Mouse (Mus musculus) kidney, adult 11 months (tissue): ENCODE measurements at regions not wholly inside any gene's neighbourhood (a gene's known extent, or its start where the extent isn't known, plus 50 kb on each side); places are given as distances from the start of the nearest gene placed in this dataset.

ENCODE experiments used
- DNase-seq: peaks from one replicate; pipeline ENCODE4 v3.0.0; 2022

DNA sequence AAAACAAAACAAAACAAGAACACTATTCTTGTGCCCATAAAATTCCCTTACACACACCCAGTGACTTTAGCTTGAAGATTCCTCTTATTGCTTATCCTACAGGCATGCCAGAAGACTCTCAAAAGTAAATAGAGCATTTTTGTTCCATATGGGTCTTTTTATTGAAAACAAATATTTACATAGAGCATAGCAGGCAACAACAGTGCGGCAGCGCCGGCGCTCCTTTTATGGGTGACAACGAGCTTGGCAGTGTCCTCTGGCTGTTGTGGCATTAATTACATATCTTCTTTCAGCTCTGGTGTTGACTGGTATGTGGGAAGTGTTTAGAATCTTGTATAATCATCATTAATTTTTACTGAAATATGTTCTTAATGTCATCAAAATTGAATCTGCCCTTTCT is 242.2 kb upstream of the Fbxl7 start:
- no peak for DNase-seq

DNA sequence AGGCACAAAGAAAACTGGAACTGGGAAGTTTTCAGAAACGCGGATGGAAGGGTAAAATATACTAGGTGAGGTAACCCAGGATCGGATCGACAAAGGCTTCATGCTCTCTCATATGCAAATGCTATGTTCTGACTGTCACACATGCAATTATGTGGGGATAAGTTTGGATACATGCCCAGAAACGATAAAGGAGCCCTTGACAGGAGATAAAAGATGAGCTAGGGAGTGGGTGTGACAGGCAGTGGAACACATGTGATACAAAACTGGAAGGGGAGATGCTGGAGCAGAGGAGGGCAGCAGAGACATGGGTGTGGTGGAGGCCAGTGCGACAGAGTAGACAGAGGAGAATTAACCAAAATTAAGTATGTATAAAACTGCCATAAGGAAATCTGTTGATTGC is 250.5 kb upstream of the Fbxl7 start:
- DNase-seq = no peak

DNA sequence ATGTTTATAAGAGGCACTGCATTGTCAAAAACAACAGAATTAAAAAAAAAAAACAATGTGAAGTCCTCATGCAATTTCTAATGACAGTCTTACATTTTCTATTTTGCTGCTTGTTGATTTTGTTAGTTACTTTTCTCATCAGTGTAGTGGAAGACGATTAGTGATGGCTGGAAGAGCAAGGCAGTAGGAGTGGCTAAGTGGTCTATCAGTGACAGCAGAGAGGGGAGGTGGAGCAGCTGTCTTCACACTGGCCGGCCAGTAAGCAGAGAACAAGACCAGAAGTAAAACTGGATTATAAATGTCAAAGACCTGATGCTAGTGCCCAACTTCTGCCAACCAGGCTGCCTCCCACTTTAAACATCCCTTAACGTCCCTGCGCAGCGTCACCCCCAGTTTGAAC is 265.6 kb upstream of the Fbxl7 start:
- no peak for DNase-seq

DNA sequence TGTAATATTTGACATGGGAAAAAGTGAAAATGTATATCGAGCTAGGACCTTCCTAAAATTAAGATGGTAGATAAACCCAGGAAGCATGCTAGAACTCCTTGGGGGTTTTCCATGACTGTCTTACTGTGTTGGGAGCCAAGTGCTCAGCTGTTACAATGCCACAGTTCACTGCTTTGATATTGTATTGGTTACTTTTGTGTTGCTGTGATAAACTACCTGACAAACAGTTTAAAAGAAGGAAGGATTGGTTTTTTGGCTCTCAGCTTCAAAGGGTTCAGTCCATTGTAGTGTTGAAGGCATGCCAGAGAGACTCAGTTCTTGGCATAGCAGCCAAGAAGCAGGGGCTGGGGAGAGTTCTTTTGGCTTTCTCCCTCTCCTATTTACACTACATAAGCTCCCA is 272.1 kb upstream of the Fbxl7 start:
- no peak for DNase-seq

DNA sequence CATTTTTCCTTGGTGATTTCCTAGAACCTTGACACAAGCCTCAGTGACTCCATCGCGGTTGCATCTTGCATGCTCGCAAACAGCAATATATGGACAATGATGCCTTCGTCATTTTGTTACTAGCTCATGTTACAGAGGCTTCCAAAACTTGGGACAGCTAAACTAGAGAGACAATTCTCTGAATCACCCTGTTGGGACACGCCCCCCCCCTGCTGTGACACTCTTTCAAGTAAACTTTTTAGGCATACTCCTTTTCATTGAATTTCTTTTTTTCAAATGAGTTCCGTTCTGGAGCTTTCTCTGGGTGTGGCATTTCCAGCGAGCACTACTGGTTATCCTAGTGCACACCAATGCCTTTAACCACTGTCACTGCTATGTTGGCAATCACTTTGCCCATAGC is 274.5 kb upstream of the Fbxl7 start:
- DNase-seq = no peak

DNA sequence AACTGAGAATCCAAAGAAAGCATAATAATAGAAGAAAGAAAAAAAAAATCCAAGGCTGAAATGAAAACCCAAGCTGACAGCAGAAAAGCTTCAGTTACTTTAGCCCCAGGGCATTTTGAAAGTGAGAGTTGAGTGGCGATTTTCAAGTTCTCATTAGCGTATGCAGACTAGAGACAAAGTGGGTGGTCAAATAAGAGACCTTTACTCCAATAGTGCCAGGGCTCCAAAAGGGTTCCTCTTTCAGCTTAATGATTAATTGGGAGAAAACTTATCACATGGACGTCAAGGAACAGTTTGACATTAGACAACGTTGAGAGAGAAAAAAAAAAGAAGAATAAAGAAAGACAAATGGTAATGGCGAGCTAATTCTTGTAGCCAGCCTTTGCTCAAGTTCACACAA is 278.1 kb upstream of the Fbxl7 start:
- no peak for DNase-seq

DNA sequence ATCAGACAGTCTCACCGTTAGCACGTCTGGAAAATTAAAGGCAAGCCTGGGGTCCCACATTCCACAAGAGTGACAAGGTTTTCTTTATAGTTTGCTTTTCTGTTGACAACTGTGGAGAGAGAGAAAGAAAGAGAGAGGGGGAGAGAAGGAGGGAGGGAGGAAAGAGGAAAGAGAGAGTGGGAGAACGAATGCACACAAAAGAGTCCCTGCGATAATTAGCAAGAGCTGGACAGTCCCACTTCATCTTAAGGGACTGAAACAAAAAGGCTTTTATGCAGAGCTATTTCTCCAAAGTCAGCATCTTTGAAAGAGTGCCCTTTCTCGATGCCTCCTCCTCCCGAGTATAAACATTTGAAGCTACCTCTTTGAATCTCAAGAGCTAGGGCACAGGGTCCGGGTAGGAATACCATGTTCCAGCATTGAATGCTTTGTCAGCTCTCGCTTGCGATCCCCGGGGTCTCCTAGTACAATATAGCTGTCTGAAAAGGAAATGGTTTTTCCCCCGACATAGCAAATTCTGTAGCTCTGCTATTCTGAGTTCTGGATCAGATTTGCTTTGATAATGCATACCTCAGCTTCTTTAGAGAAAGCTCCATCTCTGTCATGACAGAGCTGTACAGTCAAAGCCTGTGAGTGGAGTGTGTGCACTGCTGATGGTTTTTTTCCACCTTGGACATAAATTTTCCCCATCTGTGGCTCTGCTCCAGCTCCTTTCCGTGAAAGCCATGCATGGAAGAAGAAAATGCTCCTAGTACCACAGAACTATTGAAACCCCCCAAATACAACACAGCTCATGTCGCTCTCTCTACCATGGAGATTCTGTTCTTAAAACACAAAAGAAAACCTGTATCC is 282.9 kb upstream of the Fbxl7 start:
- DNase-seq = no peak

DNA sequence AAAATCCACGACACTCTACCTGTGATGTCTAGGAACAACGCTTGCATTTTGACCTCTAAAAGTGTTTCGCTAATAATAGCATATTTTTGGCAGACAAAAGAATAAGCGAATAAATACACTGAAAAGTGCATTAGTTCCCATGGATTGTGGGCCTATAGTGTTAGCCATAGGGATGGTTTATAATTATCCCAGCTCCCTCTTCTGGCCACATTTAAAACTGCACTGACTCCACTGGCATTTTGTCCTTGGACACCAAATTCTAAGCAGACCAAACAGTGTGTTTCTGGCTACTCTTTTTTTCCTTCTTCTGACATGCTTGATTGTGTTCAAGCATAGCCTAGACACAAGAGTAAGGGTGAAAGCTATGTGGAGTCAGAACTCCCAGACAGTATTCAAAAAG is 276.8 kb upstream of the Ank start:
- peak; percentile 20 for DNase-seq

DNA sequence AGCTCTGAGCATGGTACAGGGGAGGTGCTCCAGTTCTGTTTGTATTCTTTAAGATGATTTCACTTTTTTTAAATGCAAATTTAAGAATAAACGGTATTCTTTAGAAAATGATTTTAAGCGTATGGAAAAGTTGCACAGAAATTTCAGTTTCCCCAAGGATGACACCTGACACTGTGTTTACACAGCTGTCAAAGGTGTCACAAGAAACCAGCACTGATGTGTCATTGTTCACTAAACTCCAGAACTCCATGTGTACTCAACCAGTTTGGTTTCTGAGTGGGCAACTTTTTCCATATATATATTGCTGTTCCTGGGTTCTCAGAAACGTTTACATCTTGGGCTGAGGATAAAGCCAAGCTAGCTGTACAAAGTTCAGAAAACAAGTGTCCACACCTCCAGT is 265.0 kb upstream of the Ank start:
- DNase-seq = no peak

DNA sequence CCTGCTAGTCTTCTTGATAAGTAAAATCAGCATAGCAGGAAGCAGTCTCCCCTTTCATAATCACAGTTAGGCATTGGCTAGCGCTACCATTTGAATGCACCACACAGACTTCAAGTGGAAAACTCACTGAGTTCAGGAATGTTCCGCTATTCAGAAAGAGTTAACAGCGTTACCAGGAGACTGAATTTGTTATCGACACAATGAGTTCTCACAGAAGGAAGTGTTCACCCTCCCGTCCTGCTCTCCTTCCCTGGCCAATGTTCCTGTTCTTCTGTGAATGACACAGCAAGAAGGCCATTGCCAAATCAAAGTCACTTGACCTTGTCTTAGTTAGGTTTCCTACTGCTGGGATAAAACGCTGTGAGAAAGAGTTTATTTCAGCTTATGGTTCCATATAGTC is 261.6 kb upstream of the Ank start:
- no peak for DNase-seq

DNA sequence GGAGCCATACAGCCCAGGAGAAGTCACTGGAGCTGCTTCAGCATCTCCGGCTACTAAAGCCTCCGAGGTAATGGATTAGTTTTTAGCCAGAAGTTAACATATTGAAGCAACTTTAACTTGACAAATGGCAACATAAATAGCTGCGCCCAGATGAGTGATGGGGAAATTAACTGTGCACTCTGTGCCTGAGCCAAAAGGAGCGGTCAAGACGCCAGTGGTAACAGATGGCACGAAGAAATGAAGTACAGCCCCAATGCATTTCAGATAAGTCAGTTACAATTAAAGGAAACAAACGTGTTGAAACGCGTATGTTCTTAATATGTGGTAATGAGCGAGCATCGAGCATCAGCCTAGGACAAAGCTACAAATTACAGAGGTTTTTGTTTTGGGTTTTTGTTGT is 259.0 kb upstream of the Ank start:
- DNase-seq = no peak

DNA sequence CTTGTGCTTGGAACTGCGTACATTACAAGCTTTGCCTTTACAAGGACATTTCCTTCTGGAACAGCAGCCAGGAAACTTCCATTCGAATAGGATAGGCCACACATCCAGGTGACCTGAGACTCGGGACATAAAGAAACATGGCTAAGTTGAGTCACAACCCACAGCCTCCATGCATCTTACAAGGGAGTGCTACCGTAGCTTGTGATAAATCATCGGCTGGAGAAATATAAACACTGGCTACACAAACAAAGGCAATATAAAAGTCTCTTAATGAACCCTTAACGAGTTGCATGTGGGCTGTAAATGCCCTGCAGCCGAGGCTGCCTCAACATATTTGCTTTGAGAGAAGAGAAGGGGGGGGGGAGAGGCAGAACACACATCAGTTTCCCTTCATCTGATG is 250.1 kb upstream of the Ank start:
- no peak for DNase-seq

DNA sequence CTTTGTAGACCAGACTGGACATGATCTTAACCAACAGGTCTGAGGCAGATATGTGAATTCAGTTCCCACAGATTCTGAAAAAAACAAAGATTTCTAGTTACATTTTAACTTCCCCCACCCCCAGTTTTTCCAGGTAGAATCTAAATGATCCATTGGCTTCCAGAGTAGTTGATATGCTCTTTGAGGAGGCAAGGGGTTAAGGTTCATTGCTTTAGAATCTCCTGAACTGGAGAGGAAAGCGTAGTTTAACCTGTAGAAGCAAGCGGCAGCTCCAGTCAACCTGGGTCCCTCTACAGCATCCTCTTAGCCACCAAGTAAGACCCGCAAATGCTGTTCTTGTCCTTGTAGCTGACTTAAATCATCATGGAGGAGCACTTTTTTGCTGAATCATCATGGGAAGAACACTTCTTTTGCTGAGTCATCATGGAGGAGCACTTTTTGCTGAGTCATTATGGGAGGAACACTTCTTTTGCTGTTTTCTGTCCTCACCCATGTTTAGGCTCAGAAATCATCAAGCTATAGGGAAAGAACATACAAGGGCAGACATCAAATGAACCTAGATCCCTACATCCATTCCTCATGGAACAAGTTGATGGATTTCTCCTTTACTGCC is 247.2 kb upstream of the Ank start:
- no peak for DNase-seq

DNA sequence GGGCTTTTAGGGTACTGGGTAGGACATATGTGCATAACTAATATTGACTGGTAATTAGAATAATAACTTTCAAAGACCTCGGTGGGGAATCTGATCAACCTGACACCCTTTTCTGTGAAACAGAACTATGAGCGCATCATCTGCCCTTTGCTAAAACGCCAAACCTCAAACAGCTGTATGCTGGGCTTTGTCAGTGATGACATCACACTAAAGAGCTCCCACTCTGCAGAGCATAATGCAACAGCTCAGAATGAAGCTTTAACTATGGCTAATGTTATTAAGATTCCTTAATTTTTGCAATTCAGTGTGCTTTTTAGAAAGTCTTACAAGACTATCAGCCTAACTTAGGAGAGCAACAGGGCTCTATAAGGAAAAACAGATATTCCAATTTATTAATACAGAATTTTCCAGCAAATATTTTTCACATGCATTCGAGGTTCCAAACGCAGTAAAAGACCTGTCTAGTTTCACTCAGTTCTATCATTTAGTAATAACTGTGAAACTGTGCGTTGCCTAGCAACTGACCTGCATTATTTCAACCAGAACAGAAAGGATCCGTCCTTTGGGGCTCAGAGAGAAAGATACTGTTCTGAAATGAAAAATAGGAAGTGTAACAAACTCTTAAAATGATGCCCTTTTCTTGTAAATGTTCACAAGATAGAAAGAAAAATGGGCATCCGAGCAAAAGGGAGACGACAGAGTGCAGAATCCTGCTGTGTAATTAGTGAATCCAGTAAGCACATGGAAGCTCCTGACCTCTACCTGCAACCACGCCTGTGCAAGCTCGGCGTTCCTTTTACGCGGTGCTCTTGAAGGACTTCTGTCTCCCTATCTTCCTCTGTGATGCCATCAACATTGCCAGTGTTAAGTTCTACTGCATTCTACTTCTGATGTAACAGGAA is 242.6 kb upstream of the Ank start:
- DNase-seq = no peak

DNA sequence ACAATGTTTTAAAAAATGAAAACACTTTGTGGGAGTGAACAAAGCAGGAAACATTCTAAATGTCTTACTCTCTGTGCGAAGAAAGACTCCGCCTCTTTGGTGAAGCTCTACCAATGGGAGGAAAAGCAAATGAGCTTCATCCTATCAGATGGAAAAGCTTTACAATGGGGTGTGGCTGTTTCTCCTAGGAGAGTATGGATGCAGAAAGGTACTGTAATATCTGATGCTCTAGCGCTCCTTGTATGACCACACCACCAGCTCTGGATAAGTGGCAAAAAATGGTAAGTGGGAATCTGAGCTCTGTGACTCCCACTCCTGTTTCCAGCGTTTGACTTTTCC is 242.0 kb upstream of the Ank start:
- DNase-seq = no peak

DNA sequence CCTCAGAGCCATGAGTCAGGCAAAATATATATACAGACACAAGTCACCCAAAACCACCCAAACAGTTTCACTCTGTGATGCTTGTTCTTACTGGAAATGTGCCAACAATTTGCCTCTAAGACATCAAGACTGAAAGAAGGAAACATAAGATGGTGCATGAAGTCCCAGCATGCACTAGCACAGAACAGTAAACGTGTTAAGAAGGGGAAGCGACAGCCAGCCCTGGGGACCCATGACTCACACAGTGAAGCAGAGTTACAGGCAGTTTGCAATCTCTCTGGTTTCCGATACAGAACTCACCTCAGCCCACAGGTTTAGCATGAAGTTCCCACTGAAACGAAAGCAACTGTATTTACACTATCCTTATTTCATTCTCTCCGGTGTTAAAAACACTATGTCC is 233.7 kb upstream of the Ank start:
- no peak for DNase-seq

DNA sequence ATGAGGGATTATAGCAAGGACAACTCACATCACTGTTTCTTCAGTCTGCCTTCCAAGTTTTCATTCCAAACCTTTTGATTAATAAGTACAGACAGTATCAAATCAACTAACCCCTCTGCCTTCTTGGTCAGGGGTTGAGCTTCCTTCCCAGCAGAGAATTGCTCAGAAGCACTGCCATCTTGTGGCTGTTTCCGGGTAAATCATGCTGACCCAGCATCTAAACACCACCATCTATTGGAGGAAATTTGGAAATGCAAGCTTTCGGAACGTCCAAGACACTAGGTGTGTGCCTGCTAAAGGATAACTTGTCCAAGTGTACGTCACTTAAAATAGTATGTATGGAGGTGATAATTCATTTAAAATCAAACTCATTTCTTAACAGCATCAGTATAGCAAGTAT is 231.7 kb upstream of the Ank start:
- DNase-seq = peak; percentile 4

DNA sequence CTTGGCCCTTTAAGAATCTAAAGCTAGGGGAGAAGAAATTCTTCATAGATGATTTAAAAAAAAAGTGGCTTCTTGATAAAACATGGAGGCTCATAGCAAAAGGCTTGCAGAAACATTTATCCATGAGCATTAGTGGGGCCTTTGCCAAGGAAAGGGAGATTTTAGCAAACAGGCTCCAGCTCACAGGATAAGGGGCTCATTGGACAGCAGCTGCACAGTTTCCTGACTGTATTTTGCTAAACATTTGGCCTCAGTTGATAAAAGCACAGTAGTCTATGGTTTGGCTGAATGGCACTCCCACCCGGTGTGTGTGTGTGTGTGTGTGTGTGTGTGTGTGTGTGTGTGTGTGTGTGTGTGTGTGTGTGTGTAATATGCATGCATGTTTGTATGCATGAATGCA is 228.2 kb upstream of the Ank start:
- DNase-seq = no peak

DNA sequence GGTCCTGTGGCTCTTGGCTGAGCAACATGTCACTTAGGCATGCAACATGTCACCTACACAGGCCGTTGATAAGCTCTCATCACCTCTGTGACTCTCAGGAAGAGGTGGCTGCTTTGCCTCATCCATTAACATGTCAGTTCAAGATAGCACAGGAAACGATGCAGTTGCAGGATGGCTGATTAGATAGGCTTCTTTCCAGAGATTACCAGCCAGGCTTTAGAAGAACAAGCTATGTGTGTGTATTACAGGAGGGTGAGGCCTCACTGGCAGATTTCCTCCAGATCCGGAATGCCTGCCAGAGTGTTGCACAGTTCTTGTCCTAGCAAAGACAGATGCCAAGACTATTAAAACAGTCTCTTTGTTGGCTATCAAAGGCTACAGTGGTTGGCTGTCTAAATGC is 220.2 kb upstream of the Ank start:
- peak; percentile 31 for DNase-seq

DNA sequence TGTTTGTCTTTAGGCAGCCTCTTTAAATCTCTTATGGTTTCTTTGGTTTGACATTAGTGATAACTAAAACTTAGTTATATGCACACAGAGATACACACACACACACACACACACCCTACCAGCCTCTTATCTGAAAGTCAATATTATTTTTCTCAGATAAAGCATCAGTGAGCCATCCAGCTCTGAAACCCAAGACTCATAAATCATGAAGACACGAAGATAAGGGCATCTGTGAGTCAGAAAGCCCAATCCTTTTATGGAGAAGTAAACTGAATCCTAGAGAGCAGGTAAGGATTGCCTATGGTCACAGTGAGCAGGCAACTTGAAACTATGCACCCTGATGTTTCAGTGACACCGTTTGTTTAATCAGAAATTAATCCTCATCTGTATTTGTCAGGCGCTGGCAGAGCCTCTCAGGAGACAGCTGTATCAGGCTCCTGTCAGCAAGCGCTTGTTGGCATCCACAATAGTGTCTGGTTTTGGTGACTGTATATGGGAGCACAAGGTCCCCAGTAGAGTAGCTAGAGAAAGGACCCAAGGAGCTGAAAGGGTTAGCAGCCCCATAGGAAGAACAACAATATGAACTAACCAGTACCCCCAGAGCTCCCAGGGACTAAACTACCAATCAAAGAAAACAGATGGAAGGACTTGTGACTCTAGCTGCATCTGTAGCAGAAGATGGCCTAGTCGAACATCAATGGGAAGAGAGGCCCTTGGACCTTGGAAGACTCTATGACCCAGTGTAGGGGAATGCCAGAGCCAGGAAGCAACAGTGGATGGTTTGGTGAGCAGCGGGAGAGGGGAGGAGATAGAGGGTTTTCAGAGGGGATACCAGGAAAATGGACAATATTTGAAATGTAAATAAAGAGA is 207.3 kb upstream of the Ank start:
- DNase-seq = no peak

DNA sequence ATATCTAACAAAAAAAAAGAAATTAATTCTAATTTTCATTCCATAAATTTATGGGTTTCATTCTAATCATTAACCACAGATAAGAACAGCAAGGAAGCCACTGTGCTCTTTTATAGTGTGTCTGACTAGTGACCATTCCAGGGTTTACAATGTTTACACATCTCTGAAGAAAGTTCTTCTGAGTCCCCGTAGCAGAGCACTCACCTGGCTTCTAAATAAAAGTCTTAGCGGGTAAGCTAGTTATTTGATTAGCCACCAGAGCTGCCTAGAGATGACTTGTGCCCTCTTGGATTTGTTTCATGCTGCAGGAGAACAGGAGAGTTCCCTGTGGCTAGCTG is 206.7 kb upstream of the Ank start:
- no peak for DNase-seq

DNA sequence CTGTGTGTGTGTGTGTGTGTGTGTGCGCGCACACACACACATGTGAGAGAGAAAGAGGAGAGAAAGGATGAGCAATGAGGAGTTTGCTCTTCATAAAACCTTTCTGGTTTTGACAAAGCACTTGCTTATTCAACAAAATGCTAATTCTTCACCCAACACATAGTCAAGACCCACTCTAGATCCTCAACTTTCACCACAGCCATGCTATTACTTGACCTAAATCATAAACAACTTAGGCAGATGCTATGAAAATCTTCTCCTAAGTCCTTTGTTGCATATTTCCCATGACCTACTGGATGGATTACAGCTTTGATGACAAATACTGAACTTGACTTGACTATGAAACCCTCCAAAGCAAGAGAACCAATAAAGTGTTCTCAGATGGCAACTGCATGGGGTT is 196.3 kb upstream of the Ank start:
- no peak for DNase-seq

DNA sequence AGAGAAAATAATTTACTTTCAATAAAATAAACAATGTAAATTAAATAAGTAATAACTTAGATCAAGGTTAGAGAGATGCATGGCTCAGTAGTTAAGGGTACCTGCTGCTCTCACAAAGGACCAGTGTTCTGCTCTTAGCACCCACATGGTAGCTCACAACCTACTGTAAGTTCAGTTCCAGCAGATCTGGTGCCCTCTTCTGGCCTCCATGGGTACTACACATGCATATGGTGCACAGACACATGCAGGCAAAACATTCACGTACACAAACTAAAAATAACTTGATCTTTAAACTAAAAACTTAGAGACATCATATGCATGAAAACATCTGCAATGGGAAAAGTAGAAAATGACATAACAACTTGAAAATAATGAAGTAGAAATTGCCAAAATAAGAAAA is 184.2 kb upstream of the Ank start:
- no peak for DNase-seq
